Mouse (Mus musculus) spleen, adult 2 months (tissue): ENCODE data around the gene Zbtb16. TPM values are rescaled to one million over a fixed set of nuclear protein-coding genes. Genes with fewer than 3 reads are reported as not detected.

ENCODE experiments used
- DNase-seq, 2 experiments: peaks; one replicate each; pipeline versions ENCODE4 v3.0.0 to v3.0.0-alpha.2; 2012 to 2021; ENCODE audit warnings: low spot score in 2 of 2, low read depth in 1 of 2
- H3K27ac ChIP-seq: fragments of 200-500 bp; 2 replicates; pipeline ENCODE4 v1.5.1; 2012; ENCODE audit warnings: low read length, inconsistent platforms; ENCODE audit not compliant: insufficient read depth
- H3K27me3 ChIP-seq: fragments of 200-500 bp; 2 replicates; pipeline ENCODE4 v1.6.1; 2012; ENCODE audit warnings: mild to moderate bottlenecking, moderate library complexity, low read length, inconsistent platforms; ENCODE audit not compliant: control insufficient read depth, insufficient read depth
- H3K36me3 ChIP-seq: fragments of 200-500 bp; 2 replicates; pipeline ENCODE4 v1.6.1; 2012; ENCODE audit warnings: mild to moderate bottlenecking, low read length, inconsistent platforms; ENCODE audit not compliant: control insufficient read depth, insufficient read depth
- H3K4me1 ChIP-seq: fragments of 200-500 bp; 2 replicates; pipeline ENCODE4 v1.6.1; 2011; ENCODE audit warnings: inconsistent platforms; ENCODE audit not compliant: control insufficient read depth, insufficient read depth, insufficient read length
- H3K4me3 ChIP-seq: fragments of 200-500 bp; 2 replicates; pipeline ENCODE4 v1.5.1; 2011; ENCODE audit warnings: mild to moderate bottlenecking, inconsistent platforms; ENCODE audit not compliant: insufficient read depth, insufficient read length; ENCODE audit errors: extremely low read depth
- CTCF ChIP-seq: fragments of 200-500 bp; IDR thresholded peaks from 2 replicates; pipeline ENCODE4 v1.5.1; 2011; ENCODE audit warnings: mild to moderate bottlenecking, inconsistent platforms; ENCODE audit not compliant: insufficient read depth, insufficient read length, insufficient replicate concordance; ENCODE audit errors: extremely low read depth
- POLR2A ChIP-seq: fragments of 200-500 bp; IDR thresholded peaks from 2 replicates; pipeline ENCODE4 v1.6.1; 2011; ENCODE audit warnings: low read depth, low read length, inconsistent platforms
- WGBS: fragments of 180-500 bp; shearing (Covaris S2); methylation state at CpG from one replicate; pipeline ENCODE4 v1.1.7; 2018; 5-methylcytosine and 5-hydroxymethylcytosine counted together
- polyA plus RNA-seq: library from polyadenylated mRNA; depleted of rRNA; stranded (reverse); fragments of >200 nt; gene quantifications from 2 replicates; pipeline ENCODE4 v1.2.3, GENCODE M21; 2012; rRNA removed

The Zbtb16 gene
- polyA plus RNA-seq: 2.5 and 3.1 TPM in 2 replicates

- TF ChIP-seq CTCF (no peak), POLR2A (no peak)
- no peak for DNase-seq
- H3K4me1 ChIP-seq: 0 out of 2 replicates have a peak, but pooled peaks cover 4% of the 10 kb centered on the region
- H3K36me3 ChIP-seq: no peaks in the 10 kb centered on the region
- peak within 1 kb of the TSS; percentile 19; the same call in 1 of the 2 replicates for H3K27ac ChIP-seq
- H3K4me3 ChIP-seq: peak within 1 kb of the TSS; percentile 56
- peaks cover 12% of the 10 kb centered on the region for H3K27me3 ChIP-seq
- WGBS: 2% methylated on average over 70 of the region's 78 CpGs
These were observed at the start of gene Zbtb16 for GRCm38 (mm10) chr9:48835631-48836565. TSS of gene Zbtb16 (minus strand) at chr9:48836222.

- Histone ChIP-seq H3K27me3 (no peaks in the 10 kb centered on the region), H3K4me3 (no peak overlapping the region), H3K36me3 (no peaks in the 10 kb centered on the region), H3K27ac (no peak overlapping the region), H3K4me1 (no peaks in the 10 kb centered on the region)
- no peak for DNase-seq
- WGBS: 87% methylated on average over 8 of the region's 8 CpGs
- no peak for TF ChIP-seq POLR2A
- no peak for TF ChIP-seq CTCF
These were observed 36.9 kb upstream of the Zbtb16 start for GRCm38 (mm10) chr9:48872896-48873295.

- WGBS: 78% methylated on average over 12 of the region's 12 CpGs
- TF ChIP-seq POLR2A (no peak), CTCF (no peak)
- DNase-seq: no peak
- Histone ChIP-seq H3K27me3 (no peaks in the 10 kb centered on the region), H3K36me3 (no peaks in the 10 kb centered on the region), H3K4me3 (no peak overlapping the region), H3K27ac (no peak overlapping the region), H3K4me1 (no peaks in the 10 kb centered on the region)
These were observed 30.6 kb upstream of the Zbtb16 start for GRCm38 (mm10) chr9:48866523-48867121.

GRCm38 (mm10) chr9:48865235-48865634, 29.2 kb upstream of the Zbtb16 start:
- 72% methylated on average over 9 of the region's 9 CpGs for WGBS
- Histone ChIP-seq H3K4me1 (no peaks in the 10 kb centered on the region), H3K27ac (no peak overlapping the region), H3K36me3 (no peaks in the 10 kb centered on the region), H3K4me3 (no peak overlapping the region), H3K27me3 (no peaks in the 10 kb centered on the region)
- DNase-seq: no peak
- TF ChIP-seq POLR2A (no peak), CTCF (no peak)

- TF ChIP-seq CTCF: no peak
- TF ChIP-seq POLR2A: no peak
- H3K4me3 ChIP-seq: no peak overlapping the region
- no peaks in the 10 kb centered on the region for H3K36me3 ChIP-seq
- H3K27ac ChIP-seq: no peak overlapping the region
- 89% methylated on average over 10 of the region's 10 CpGs for whole genome bisulfite sequencing
- no peak for DNase-seq
- no peaks in the 10 kb centered on the region for H3K27me3 ChIP-seq
- no peaks in the 10 kb centered on the region for H3K4me1 ChIP-seq
These were observed 25.5 kb upstream of the Zbtb16 start for GRCm38 (mm10) chr9:48861481-48861880.

- Histone ChIP-seq H3K27ac (no peak overlapping the region), H3K4me1 (no peaks in the 10 kb centered on the region), H3K27me3 (no peaks in the 10 kb centered on the region), H3K36me3 (no peaks in the 10 kb centered on the region), H3K4me3 (no peak overlapping the region)
- DNase-seq: peak in 1 of 2 experiments; percentile 32
- no peak for TF ChIP-seq POLR2A
- peak; percentile 65; the same call in 1 of the 2 replicates for TF ChIP-seq CTCF
- 8% methylated on average over 6 of the region's 6 CpGs for WGBS
These were observed 24.5 kb upstream of the Zbtb16 start for GRCm38 (mm10) chr9:48860526-48860845.
